Mouse (Mus musculus): ENCODE measurements around the gene Nefh.

GRCm38 (mm10) chr11:4974376-4975122 lies 26.7 kb upstream of the Nefh start:
- TF ChIP-seq EP300 (IDR thresholded peaks at IDR 0.05), result peak; percentile 33; the same call in 1 of the 2 replicates
- TF ChIP-seq CTCF (IDR thresholded peaks at IDR 0.05), result no peak
